Mouse (Mus musculus) frontal cortex, postnatal 14 days (tissue): Measurements from ENCODE around the gene Nfe2l2.
A peak's percentile ranks its signal among the peaks of the same experiment; 100 is the strongest.
"Not testable (repeated sequence)": the region's sequence is repeated elsewhere in the genome, so short reads cannot be mapped to it uniquely, and the experiment has no call there.

ENCODE experiments used
- DNase-seq, 2 experiments: peaks; one replicate each; pipeline ENCODE4 v3.0.0; 2022; ENCODE audit warnings: low spot score in 2 of 2

The Nfe2l2 gene

DNA sequence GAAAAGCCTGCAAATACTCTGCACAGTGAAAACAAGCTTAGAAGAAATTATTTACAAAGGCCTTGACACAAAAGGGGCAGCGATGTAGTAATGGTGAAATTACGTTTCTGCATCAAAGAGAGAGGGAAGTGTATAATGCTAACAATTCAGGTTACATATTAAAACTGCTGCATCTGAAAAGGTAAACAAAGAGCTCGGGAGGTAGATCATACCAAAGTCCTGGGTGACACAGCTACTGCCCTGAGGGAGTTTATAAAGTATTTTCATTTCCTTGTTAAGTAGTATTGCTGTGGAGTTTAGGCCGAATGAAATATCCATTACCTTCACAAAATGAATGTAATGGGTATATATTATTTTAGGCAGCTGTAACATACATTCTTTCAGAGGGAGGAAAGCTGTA lies 10.3 kb upstream of the Nfe2l2 start:
- DNase-seq, result no peak

DNA sequence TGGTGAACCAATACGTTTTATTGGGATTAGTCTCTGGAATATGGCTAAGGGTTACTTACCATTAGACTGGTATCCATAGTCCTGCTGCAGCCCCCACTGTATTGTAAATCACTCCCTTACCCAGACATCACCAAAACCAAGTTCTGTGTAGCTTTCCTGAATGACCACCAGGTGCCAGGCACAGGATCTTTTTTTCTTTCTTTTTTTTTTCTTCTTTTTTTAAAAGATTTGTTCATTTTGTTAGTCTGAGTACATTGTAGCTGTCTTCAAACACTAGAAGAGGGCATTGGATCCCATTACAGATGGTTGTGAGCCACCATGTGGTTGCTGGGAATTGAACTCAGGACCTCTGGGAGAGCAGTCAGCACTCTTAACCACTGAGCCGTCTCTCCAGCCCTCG lies 8.6 kb upstream of the Nfe2l2 start:
- no peak for DNase-seq

DNA sequence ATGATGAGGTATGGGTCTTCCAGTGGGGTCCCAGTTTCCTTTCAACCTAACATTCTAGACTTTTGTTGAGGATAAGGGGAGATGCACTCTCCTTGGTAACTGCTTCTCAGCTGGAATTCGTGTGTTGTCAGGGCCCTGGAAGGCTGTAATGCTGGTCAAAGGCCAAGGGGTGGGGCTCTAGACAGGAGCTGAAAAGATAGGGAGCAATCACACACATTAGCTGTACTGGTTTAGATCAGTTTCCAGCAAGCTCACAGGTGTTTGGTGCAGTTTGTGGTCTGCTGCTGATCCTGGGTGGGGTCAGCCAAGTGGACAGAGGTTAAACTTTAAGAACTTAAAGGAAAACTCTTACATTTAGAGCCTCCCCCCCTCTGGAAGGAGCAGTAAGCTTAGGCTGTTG lies 3.0 kb upstream of the Nfe2l2 start:
- no peak for DNase-seq

DNA sequence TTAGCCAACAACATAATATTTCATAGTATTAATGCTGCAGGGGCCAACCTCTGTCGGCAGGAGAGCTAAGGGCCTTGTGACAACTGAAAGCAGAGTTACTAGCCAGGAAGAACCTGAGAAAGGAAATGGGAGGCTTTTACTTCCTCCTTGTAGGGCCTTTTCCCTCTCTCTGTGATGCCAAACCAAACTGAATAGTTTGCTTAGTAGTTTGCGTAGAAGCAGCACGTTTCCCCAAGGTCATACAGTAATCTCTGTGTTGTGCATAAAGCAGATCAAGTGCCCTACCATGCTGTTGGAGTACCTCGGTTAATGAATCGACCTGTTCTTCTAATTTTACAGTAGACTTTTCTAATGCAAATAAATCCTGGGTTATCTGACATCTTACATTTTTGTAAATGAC lies 2.0 kb upstream of the Nfe2l2 start:
- DNase-seq, result no peak

DNA sequence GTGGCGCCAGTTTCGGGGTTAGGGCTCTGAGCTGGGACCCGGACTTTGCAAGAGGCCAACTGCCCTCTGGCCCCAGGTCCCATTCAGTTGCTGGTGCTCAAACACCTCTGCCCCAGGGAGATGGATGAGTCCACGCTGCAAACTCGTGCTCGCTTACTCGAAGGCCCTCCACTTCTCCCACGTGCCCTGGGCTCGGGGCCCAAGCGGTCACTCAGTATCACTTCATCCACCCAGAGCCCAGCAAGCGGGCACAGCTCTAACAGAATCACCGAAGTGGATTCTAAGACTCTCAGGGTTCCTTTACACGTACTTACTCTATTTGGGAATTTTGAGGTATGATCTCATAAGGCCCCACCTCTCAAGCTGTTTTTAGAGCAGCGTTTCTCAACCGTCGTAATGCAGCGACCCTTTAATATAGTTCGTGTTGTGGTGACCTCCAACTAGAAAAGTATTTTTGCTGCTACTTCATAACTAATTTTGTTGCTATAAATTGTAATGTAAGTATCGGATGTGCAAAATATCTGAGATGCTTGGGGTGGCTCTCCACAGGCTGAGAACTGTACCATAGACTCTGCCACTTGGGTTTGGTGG lies 816 bp upstream of the Nfe2l2 start:
- DNase-seq, result no peak

DNA sequence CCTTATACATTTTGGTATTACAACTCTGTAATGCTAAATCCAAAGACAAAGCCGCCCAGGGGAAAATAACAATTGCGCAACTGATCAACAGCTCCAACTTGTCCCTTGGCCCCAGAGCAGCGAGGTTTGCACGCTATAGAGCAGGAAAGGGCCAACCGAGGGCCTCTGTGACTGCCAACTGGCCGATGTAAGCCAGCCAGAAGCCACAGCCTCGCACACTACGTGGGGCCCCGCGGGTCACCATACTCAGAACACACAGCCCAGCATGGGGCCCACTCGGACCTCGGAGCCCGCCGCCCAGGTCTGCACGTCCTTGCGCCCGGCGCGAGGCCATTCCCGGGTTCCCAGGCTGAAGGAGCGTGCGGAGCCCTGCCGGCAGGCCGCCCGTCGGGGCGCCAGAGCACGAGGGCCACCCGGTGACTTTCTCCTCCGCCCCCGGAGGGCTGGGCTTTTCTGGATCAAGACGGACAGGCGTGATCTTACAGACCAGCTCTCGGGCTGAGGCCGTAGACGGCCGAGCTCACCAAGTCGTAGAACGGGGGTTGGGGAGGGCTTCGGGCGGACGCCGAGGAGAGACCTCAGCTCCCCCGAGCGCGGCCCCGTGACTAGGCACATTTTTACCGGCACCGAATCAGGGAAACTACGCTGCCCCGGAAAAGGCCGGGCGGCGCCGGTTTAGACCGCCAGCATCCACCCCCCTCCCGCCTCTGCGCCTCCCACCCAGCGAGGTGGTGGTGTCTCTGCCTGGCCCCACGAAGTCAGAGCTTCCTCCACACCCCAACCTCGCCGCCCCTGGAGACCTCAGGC lies 863 bp downstream of the Nfe2l2 start:
- DNase-seq, result peak; percentile 45 to 61

DNA sequence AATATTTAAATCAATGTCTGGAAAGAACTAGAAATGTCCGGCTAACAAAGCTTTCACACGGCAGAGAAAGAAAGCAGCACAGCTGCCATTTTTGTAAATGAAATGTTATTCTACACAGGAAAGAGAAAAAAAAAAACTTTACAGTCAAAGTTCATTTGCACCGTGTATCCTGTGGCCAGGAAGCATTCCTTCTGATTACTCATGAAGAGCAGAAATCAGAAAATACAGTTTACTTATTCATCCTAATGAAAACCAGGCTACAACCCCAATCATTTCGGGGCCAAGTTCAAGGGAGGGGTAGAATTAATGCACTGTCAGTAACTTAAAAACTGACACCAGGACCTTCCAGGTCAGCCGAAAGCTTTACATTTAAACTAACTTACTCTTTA lies 1.9 kb downstream of the Nfe2l2 start:
- DNase-seq, result no peak

DNA sequence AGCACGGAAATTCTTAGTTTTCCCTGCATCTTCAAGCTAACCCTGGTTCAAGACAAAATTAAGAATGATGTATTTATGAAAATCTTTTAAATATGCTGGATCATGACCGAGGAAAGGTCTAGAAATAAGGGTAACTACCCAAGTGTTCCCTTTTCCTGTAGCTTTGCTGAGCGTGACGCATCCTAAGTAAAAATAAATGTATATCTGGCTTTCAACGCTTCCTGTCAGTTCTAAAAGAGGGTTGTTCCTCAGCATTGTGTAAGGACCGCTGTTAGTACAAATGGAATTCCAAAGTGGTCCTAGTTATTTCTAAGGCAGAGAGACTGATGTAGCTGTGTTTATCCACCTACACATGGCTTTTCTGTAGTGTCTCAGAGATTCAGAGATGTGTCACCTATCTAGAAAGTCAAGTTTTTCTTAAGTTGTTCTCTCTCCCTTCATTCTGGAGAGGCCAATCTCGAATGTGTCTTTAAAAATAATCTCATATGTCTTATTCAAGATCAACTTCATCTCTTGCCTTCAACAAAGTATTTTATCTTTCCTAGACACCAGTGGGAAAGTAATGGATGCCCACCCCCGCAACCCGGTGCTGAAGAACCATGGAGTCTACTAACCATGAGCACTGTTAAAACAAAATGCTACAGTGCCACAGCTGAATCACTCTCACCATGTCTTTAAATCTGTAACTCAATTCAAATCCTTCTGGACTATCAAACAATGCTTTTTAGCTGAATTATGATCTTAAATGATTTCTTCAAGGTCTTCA lies 2.4 kb downstream of the Nfe2l2 start:
- no peak for DNase-seq

DNA sequence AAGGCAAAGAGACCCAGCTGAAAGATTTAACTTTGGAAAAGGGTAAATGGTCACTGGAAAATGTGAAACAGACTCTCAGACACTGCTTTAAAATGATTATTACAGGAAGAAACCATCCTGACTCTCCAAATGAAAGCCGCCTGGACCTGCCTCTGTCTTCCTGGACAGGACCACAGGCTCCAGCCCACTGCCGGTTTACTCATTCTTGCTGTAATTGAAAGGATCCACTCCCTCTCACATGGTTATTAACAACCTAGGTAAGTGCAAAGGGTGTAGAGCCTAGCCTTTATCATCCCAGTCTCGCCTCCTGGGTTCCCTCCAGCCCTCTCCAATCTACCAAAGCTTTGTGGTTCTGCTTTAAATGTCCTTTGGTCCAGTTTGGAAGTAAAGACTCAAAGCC lies 3.2 kb downstream of the Nfe2l2 start:
- no peak for DNase-seq

DNA sequence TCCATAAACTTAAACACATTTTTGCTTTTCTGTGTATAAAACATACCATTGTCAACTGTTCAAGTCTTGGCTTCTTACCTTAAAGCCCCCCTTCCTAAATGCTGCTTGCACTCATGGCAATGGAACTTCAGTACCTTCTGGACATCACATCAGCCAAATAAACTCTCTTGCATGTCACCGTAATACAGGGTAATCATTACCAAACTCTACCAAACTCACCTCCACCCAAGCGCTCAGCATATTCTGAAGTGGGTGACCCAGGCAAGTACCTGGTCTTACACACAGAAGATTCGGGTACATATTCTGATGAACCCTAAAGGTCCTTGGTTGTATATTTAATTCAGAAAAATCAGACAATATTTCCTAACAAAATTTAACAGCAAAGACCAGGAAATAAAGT lies 3.9 kb downstream of the Nfe2l2 start:
- DNase-seq, result no peak

DNA sequence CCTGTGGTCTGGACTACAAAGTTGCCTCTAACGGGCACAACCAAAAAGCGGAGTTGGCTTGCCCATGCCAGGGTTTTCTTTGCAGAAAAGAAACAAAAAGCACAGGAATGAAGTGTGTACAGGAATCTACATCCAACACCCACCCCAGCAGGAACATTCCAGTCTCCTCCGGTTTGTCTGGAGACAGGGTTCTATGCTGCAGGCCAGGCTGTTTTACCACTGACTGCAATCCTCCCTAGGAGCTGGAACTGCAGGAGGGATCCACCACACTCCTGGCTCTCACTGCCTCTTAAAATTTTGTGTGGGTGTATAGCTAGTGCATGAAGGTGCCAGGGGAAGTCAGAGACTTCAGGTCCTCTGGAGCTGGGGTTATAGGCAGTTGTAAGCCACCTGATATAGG lies 5.6 kb downstream of the Nfe2l2 start:
- no peak for DNase-seq

DNA sequence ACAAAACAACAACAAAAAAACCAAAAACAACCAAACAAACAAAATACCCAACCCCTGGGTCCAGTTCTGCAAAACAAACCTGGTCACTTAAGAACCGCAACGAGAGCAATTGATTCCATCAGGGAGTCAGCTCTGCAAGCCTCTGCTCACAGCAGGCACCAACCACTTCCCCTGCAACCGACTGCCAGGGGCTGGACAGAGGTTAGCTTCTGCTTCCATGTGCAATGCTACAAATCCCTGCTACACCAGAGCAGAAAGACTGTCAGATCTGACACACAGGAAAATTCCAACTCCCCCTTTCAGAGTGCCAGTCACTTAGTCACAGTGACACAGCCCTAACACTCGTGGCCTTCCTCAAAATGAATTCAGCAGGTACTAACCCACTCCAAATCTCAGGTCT lies 6.4 kb downstream of the Nfe2l2 start:
- no peak for DNase-seq

DNA sequence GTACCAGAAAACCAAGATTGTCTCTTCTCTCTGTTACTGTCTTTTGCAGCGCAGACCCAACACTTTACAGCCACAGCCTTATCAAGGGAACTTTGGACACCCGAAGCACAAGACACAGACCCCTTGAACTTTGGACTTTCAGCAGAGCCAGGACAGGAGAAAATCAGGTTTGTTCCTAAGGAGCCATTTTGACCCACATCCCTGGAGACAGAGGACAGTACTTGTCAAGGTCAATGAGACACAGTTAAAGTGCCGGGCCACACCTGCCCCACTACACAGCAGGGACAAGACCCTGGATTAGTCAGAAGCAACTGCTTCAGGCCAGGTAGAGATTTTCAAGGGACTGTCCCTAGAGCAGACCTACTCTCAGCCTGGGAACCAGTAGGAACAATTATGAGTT lies 7.2 kb downstream of the Nfe2l2 start:
- DNase-seq, result no peak

DNA sequence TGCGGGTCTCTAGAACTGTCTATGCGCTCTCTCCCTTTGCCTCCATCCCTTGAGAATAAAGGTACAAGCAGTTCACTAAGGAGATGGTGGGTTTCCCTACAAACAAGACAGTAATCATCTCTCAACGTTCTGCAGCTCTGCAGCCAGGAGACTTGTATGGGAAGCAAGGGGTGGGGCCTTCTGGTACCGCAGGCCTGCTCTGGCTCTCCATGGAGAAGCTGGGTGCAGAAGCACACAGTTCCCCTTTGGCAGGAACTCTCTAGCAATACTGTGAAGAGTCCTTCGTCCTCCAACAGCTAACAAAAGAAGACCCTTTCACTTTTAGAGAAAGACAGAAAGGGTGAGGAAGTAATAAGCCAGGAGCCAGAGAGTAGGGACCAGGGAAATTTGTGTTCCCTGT lies 8.1 kb downstream of the Nfe2l2 start:
- no peak for DNase-seq

DNA sequence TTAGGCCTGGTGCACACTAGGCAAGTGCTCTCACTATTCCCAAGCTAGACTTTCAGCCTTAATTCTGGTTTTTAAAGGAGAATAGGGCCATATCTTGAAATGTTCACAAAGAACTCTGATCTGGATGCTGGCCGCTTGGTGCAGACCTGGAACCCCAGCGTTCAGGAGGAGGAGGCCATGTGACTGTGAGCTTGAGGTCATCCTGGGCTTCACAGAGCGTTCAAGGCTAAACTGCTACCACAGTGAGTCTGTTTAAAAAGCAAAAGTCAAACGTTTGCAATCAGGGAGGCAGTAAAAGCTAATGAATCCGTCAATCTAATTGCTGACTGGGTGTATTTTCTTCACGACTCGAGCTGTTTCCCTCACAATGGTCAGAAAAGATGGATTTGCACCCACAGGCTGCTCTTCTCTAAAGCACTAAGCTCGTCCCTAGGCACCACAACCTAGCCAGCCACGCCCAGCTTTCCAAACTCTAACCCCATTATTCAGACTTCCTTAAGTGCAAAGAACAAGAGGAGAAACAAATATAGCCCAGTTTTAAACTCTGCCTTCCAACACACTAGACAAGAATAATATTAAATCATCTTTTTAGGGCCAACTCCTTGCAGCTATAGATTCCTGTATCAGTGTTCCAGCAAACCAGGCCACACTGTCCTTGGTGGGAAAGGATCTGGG lies 8.6 kb downstream of the Nfe2l2 start:
- DNase-seq, result no peak

DNA sequence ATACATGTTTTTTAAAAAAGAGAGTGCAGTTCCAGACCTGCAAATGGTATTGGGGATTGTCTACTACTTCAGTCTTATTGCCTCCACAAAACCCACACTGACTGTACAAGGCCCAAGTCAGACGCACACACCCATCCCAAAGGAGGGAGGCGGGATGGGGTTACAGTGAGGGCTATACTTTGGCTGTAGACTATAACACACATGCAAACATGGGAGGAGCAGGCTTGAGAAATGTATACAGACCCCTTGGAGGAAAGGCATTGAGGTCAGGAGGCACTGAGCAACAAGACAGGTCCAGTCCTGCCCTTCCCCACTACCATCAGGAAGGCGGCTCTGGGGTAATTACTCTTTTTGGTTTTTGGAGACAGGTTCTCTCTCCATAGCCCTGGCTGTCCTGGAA lies 9.5 kb downstream of the Nfe2l2 start:
- DNase-seq, result not testable (repeated sequence)

DNA sequence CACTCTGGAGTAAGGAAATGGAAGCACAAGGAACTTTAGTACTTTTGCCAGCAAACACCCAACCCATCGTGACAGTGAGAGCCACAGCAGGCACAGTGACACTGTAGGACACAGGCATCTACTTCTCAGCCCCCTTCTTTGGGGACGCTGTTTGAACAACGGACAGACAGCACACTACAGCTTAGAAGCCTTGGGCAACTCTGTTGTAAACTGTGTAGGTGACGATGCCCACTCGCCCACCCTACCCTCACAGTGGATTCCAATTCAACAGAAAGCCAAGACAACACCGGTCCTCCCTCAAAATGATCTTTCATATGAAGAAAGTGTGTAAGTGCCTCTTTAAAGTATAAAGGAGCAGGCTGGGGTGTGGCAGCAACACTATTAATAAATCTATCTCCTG lies 12.1 kb downstream of the Nfe2l2 start:
- no peak for DNase-seq

DNA sequence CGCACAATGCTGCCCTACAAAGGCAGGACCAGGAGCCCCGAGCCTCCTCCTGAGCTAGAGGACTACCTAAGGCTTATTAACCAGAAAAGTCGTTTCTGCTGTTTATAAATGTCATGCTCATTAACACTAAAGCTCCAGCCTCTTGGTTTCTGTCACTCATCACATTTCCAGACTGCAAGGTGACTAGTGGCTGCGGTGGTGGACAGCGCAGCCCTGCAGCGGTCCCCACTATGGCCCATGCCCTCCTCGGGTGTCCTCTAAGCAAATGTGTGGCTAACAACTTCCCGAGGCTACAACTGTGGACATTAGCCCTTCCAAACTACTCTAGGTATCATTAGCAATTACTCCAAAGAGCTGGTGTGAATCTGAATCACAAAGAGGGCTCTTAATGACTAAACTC lies 13.1 kb downstream of the Nfe2l2 start:
- DNase-seq, result no peak

DNA sequence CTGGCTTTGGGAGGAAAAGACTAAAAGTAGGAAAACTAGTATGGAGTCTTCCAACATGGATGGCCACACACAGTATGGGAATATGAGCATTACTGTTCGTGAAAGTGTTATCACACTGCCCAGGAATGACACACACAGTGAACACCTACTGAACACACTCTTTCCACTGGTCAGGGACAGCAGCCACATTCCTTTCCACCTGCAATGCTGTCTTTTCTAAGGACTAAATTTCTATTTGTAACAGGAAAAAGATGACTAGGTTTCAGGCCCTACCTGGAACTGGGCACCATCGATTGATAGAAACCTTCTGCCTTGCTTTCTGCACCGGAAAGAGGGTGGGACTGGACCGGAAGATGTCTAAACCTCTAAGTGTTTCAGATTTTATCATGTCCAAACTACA lies 13.8 kb downstream of the Nfe2l2 start:
- DNase-seq, result no peak

DNA sequence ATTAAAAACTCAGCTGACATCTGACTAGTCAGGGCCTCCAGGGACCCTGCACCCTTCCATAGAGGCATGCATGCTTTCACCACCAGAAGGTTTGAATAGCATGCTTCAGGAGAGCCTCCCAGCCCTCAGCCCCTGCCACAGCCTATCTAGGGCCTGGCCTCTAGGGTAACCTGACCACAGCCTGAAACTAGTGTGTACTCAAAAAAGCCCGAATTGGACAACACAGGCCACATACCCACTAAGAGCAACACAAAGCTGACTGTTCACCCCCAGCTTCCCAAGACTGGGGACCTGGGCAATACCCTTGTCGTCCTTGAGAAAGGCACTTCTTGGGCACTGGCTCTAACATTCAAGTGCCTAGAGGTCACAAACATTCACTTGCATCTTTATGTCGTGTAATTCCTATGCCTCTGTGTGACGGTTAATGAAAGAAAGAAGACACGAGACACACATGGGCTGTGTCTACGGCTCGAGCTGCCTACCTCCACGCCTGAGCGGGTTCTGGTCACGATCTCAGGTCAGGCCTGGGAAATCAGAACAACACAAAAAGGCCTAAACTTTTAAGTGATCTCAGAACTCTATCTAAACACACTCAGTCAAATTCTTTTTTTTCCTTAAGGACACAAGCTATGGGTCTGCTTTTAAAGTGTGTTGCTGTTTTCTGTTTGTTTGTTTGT lies 14.8 kb downstream of the Nfe2l2 start:
- DNase-seq, result no peak

DNA sequence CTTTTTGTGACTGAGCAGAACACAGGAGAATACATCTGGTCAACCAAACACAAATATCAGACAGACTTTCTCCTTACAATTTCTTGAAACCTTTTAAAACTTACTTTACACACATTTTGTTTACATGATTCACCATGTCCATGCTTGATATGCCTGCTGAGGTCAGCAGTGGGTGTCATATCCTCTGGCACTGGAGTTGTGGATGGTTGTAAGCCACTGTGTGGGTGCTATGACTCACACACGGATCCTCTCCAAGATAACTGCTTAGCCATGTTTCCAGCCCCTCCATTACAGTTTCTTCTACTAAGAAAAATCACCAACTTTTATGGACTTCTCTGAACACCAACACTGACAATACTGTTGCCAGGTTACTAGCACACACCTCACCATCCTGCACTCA lies 15.5 kb downstream of the Nfe2l2 start:
- DNase-seq, result no peak
